Mouse (Mus musculus): ENCODE measurements at regions not wholly inside any gene's neighbourhood (a gene's known extent, or its start where the extent isn't known, plus 50 kb on each side); places are given as distances from the start of the nearest gene placed in this dataset.

GRCm38 (mm10) chr9:115656994-115657713 is 252.1 kb upstream of the Gadl1 start:
- H3K4me2 ChIP-seq (replicated peaks) = no peak overlapping the region
- H3K27me3 ChIP-seq = no peaks in the 10 kb centered on the region
- WGBS = 41% methylated on average over 4 of the region's 4 CpGs
- no peak overlapping the region for H3K9ac ChIP-seq
- H3K9me3 ChIP-seq (replicated peaks) = no peaks in the 10 kb centered on the region
- no peak overlapping the region for H3K4me3 ChIP-seq (replicated peaks)
- H3K27ac ChIP-seq (replicated peaks) = no peak overlapping the region
- ATAC-seq (ENCODE audit: insufficient number of reproducible peaks, low FRiP score, low TSS enrichment, low read depth) = no peak
- H3K4me1 ChIP-seq = no peaks in the 10 kb centered on the region
- no peaks in the 10 kb centered on the region for H3K36me3 ChIP-seq

DNA sequence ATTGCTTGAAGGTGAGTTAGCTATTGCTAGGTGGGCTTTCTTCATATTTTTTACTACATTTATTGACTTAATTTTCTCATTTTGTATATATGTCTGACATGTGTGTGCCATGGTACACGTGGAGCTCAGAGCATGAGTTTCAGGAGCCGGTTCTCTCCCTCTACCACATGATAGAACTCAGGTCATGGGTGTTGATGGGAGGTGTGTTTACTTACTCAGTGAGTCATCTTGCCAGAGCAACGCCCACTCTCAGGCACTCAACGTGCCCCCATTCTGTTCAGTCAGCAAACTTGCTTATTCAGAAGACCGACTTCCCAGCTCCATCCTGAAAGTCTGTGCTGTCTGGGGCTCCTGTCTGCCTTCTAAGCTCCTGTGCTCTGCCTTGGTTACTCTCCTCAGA is 250.8 kb upstream of the Gadl1 start:
- Histone ChIP-seq H3K4me1 (no peaks in the 10 kb centered on the region), H3K27ac (replicated peaks) (no peak overlapping the region), H3K9ac (no peak overlapping the region), H3K27me3 (no peaks in the 10 kb centered on the region), H3K9me3 (replicated peaks) (no peaks in the 10 kb centered on the region), H3K4me3 (replicated peaks) (no peak overlapping the region), H3K4me2 (replicated peaks) (no peak overlapping the region), H3K36me3 (no peaks in the 10 kb centered on the region)
- WGBS = 88% methylated on average over 5 of the region's 5 CpGs
- ATAC-seq (ENCODE audit: insufficient number of reproducible peaks, low FRiP score, low TSS enrichment, low read depth) = no peak

DNA sequence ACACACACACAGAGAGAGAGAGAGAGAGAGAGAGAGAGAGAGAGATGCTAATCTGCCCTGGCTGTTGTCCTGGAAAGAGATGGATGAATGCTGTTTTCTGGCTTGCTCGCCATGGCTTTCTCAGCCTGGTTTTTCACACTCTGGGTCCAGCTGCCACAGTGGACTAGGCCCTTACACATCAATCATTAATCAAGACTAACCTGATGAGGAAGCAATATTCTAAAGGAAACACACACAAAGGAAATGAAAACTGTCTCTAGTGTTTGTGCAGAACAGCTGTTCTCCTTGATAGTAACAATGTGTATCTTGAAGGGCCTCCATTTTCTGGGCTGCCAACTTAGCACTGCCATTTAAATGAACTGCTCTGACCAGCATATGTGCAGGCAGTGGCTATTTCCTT is 248.9 kb upstream of the Gadl1 start:
- no peaks in the 10 kb centered on the region for H3K9me3 ChIP-seq (replicated peaks)
- no peaks in the 10 kb centered on the region for H3K4me1 ChIP-seq
- H3K4me3 ChIP-seq (replicated peaks) = no peak overlapping the region
- no peak for ATAC-seq (ENCODE audit: insufficient number of reproducible peaks, low FRiP score, low TSS enrichment, low read depth)
- no peaks in the 10 kb centered on the region for H3K27me3 ChIP-seq
- H3K9ac ChIP-seq = no peak overlapping the region
- no peak overlapping the region for H3K4me2 ChIP-seq (replicated peaks)
- no peak overlapping the region for H3K27ac ChIP-seq (replicated peaks)
- H3K36me3 ChIP-seq = no peaks in the 10 kb centered on the region
- WGBS = 93% methylated on average over 1 of the region's 1 CpGs

DNA sequence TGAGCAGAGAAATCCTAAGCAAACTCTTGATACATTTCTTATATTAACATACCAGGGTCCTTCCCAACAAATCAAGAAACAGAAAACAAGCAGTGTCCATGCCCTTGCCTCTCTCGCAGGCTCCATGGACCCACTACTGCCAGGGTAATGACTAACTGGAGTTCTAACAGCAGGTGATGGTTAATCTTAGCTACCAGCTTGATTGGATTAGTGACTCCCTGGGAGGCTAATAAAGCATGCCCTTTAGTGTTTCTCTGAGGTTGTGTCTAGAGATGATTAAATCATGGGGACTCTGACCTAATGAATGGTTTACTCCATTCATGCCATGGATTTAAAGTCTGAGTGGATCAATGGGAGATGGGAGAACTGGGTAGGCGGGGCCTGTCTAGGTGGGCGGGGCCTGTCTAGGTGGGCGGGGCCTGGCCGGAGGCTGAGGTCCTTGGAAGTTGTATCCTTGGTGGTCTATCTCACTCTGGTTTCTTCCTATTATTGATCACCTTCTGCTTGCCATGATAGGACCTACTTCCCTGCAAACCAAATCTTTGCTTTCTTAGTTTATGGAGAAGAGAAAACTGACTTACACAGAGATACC is 247.3 kb upstream of the Gadl1 start:
- Histone ChIP-seq H3K9me3 (replicated peaks) (no peaks in the 10 kb centered on the region), H3K4me3 (replicated peaks) (no peak overlapping the region), H3K9ac (no peak overlapping the region), H3K4me2 (replicated peaks) (no peak overlapping the region), H3K36me3 (no peaks in the 10 kb centered on the region), H3K4me1 (no peaks in the 10 kb centered on the region), H3K27me3 (no peaks in the 10 kb centered on the region), H3K27ac (replicated peaks) (no peak overlapping the region)
- WGBS = 58% methylated on average over 5 of the region's 5 CpGs
- no peak for ATAC-seq (ENCODE audit: insufficient number of reproducible peaks, low FRiP score, low TSS enrichment, low read depth)

DNA sequence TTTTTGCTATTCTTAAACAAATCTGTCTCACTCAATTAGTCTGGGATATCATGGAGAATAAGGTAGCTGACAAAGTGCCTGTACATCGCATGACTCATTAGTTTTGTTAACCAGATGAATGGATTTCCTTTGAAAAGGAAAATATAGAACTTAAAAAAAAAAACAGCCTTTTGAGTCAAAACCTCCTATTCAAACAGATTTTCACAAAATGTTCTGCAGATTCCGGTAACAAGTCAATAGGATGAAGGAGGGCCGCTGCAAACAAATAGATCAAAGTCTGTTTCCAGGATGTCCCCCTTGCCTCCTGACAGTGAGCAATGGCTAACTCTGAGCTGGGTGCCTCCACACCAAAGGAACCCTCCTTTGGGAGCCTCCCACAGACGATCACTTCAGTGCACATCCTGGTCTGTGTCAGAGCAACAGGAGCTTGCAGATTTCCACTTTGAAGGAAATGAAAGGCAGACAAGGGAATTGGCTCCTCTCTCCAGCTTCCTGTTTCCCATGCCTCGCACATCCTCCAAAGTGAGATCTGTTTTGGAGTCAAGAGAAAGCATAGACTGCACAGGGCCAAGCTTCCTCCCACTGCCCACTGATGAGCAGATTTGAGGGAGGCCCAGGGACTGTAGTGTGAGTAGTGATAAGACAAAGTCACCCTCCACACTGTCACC is 243.8 kb upstream of the Gadl1 start:
- no peak overlapping the region; the same call in 1 of the 2 replicates for H3K27ac ChIP-seq (replicated peaks)

DNA sequence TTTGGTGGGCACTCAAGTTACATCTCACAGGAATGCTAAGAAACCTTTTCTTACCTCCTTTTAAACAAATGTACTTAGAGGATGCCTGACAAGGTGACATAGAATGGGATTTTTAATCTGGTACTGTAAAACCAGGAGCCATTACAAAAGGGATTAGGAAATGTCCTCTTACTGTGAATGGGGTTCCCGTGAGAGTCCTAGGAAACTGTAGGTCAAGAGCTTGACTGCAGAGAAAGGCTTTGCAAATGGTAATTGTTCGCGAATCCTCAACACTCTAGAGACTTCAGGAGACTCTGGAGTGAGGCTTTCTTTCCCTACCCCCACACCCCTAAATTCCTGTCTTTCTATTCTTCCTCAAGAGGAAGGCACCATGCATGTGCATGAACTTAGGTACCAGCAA is 242.7 kb upstream of the Gadl1 start:
- no peak for ATAC-seq (ENCODE audit: insufficient number of reproducible peaks, low FRiP score, low TSS enrichment, low read depth)
- H3K4me3 ChIP-seq (replicated peaks) = no peak overlapping the region
- H3K4me2 ChIP-seq (replicated peaks) = no peak overlapping the region
- H3K4me1 ChIP-seq = no peaks in the 10 kb centered on the region
- WGBS = 71% methylated on average over 3 of the region's 3 CpGs
- no peak overlapping the region for H3K9ac ChIP-seq
- H3K36me3 ChIP-seq = no peaks in the 10 kb centered on the region
- H3K27ac ChIP-seq (replicated peaks) = no peak overlapping the region
- no peaks in the 10 kb centered on the region for H3K27me3 ChIP-seq
- H3K9me3 ChIP-seq (replicated peaks) = no peaks in the 10 kb centered on the region

More for the DNA sequence above, 243.8 kb upstream of the Gadl1 start:
- Histone ChIP-seq H3K36me3 (no peaks in the 10 kb centered on the region), H3K27me3 (no peaks in the 10 kb centered on the region), H3K4me1 (no peaks in the 10 kb centered on the region), H3K9me3 (replicated peaks) (no peaks in the 10 kb centered on the region), H3K4me3 (replicated peaks) (no peak overlapping the region), H3K9ac (no peak overlapping the region), H3K4me2 (replicated peaks) (no peak overlapping the region)
- no peak for ATAC-seq (ENCODE audit: insufficient number of reproducible peaks, low FRiP score, low TSS enrichment, low read depth)
- 45% methylated on average over 5 of the region's 5 CpGs for WGBS

- Histone ChIP-seq H3K9me3 (replicated peaks) (no peaks in the 10 kb centered on the region), H3K4me3 (replicated peaks) (no peak overlapping the region), H3K9ac (no peak overlapping the region), H3K4me1 (no peaks in the 10 kb centered on the region), H3K27ac (replicated peaks) (no peak overlapping the region; the same call in 1 of the 2 replicates), H3K27me3 (no peaks in the 10 kb centered on the region), H3K36me3 (no peaks in the 10 kb centered on the region), H3K4me2 (replicated peaks) (no peak overlapping the region)
- WGBS = 60% methylated on average over 9 of the region's 9 CpGs
- no peak for ATAC-seq (ENCODE audit: insufficient number of reproducible peaks, low FRiP score, low TSS enrichment, low read depth)
Observed at GRCm38 (mm10) chr9:115680703-115681576, 228.3 kb upstream of the Gadl1 start.

GRCm38 (mm10) chr9:115681841-115682240 is 227.4 kb upstream of the Gadl1 start:
- Histone ChIP-seq H3K27me3 (no peaks in the 10 kb centered on the region), H3K27ac (replicated peaks) (no peak overlapping the region), H3K4me3 (replicated peaks) (no peak overlapping the region), H3K4me1 (no peaks in the 10 kb centered on the region), H3K9ac (no peak overlapping the region), H3K9me3 (replicated peaks) (no peaks in the 10 kb centered on the region), H3K36me3 (no peaks in the 10 kb centered on the region), H3K4me2 (replicated peaks) (no peak overlapping the region)
- no peak for ATAC-seq (ENCODE audit: insufficient number of reproducible peaks, low FRiP score, low TSS enrichment, low read depth)
- 75% methylated on average over 9 of the region's 9 CpGs for WGBS

- Histone ChIP-seq H3K4me1 (no peaks in the 10 kb centered on the region), H3K27ac (replicated peaks) (no peak overlapping the region), H3K27me3 (no peaks in the 10 kb centered on the region), H3K4me2 (replicated peaks) (no peak overlapping the region), H3K4me3 (replicated peaks) (no peak overlapping the region), H3K9me3 (replicated peaks) (no peaks in the 10 kb centered on the region), H3K9ac (no peak overlapping the region), H3K36me3 (no peaks in the 10 kb centered on the region)
- no peak for ATAC-seq (ENCODE audit: insufficient number of reproducible peaks, low FRiP score, low TSS enrichment, low read depth)
Observed at GRCm38 (mm10) chr9:115683951-115684350, 225.3 kb upstream of the Gadl1 start.

DNA sequence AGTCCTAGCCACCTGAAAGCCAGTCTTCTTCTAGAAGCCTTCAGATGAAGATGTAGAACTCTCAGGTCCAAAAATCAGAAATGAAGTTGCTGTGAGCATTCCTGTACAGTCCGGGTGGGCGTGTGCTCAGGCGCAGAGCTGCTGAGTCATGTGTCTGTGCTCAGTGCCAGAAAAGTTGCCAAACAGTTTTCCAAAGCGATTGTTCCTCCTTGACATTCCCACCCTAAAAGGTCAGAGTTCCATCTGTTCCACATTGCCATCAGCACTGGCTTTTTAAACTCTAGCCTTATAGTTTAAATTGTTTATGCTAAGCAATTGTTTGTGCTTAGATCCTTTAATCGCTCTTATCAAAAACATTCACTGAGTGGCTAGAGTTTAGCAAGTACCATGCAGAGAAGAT is 222.7 kb upstream of the Gadl1 start:
- Histone ChIP-seq H3K9ac (no peak overlapping the region), H3K27me3 (no peaks in the 10 kb centered on the region), H3K27ac (replicated peaks) (no peak overlapping the region), H3K4me1 (0 out of 2 replicates have a peak, but pooled peaks cover 3% of the 10 kb centered on the region), H3K9me3 (replicated peaks) (no peaks in the 10 kb centered on the region), H3K36me3 (no peaks in the 10 kb centered on the region), H3K4me2 (replicated peaks) (no peak overlapping the region), H3K4me3 (replicated peaks) (no peak overlapping the region)
- ATAC-seq (ENCODE audit: insufficient number of reproducible peaks, low FRiP score, low TSS enrichment, low read depth) = no peak
- 80% methylated on average over 5 of the region's 5 CpGs for WGBS

- Histone ChIP-seq H3K4me2 (replicated peaks) (no peak overlapping the region), H3K4me1 (0 out of 2 replicates have a peak, but pooled peaks cover 3% of the 10 kb centered on the region), H3K9me3 (replicated peaks) (no peaks in the 10 kb centered on the region), H3K27me3 (no peaks in the 10 kb centered on the region), H3K27ac (replicated peaks) (no peak overlapping the region), H3K4me3 (replicated peaks) (no peak overlapping the region), H3K9ac (no peak overlapping the region), H3K36me3 (no peaks in the 10 kb centered on the region)
- WGBS = 47% methylated on average over 2 of the region's 2 CpGs
- ATAC-seq (ENCODE audit: insufficient number of reproducible peaks, low FRiP score, low TSS enrichment, low read depth) = no peak
Observed at GRCm38 (mm10) chr9:115692837-115693236, 216.4 kb upstream of the Gadl1 start.

All from embryonic facial prominence, embryonic 15.5 days (tissue).